Mouse (Mus musculus) embryonic facial prominence, embryonic 13.5 days (tissue): Measurements from ENCODE around the gene Gm45711. TPM values are rescaled to one million over a fixed set of nuclear protein-coding genes. Genes with fewer than 3 reads are reported as not detected.

Experiments
- ATAC-seq: fragments of 200-750 bp; cut with Nextera tagmentation; 2 replicates; pipeline ENCODE4 v1.8.0; 2017; ENCODE audit warnings: low read depth; ENCODE audit not compliant: insufficient number of reproducible peaks, insufficient read depth, low FRiP score, low TSS enrichment
- H3K27ac ChIP-seq: fragments of 300-500 bp; sonication (generic); 2 replicates; pipeline ENCODE4 v1.5.1; 2015; ENCODE audit warnings: moderate library complexity, mild to moderate bottlenecking, inconsistent platforms
- H3K27me3 ChIP-seq: fragments of 300-500 bp; sonication (generic); 2 replicates; pipeline ENCODE4 v1.6.1; 2015; ENCODE audit warnings: mild to moderate bottlenecking, inconsistent platforms
- H3K36me3 ChIP-seq: fragments of 300-500 bp; sonication (generic); 2 replicates; pipeline ENCODE4 v1.6.1; 2015; ENCODE audit warnings: mild to moderate bottlenecking, inconsistent platforms
- H3K4me1 ChIP-seq: fragments of 300-500 bp; sonication (generic); 2 replicates; pipeline ENCODE4 v1.6.1; 2015; ENCODE audit warnings: inconsistent platforms
- H3K4me2 ChIP-seq: fragments of 300-500 bp; sonication (generic); 2 replicates; pipeline ENCODE4 v1.6.1; 2015; ENCODE audit warnings: moderate library complexity, mild to moderate bottlenecking, inconsistent platforms
- H3K4me3 ChIP-seq: fragments of 300-500 bp; sonication (generic); 2 replicates; pipeline ENCODE4 v1.5.1; 2015; ENCODE audit warnings: mild to moderate bottlenecking, inconsistent platforms
- H3K9ac ChIP-seq: fragments of 300-500 bp; sonication (generic); 2 replicates; pipeline ENCODE4 v1.6.1; 2015; ENCODE audit warnings: mild to moderate bottlenecking, inconsistent platforms
- H3K9me3 ChIP-seq: fragments of 300-500 bp; sonication (generic); 2 replicates; pipeline ENCODE4 v1.6.1; 2016; ENCODE audit warnings: inconsistent platforms
- WGBS: fragments of 180-500 bp; shearing (Covaris S2); methylation state at CpG from one replicate; pipeline ENCODE4 v1.1.7; 2015; ENCODE audit warnings: mixed read lengths; 5-methylcytosine and 5-hydroxymethylcytosine counted together
- polyA plus RNA-seq: library from polyadenylated mRNA; unstranded; fragments of >200 nt; fragmentation: Nextera tagmentation; extraction: Ambion mirVana; gene quantifications from 2 replicates; pipeline ENCODE4 v1.2.1, GENCODE M21; 2015

Gene Gm45711
- polyA plus RNA-seq, 1 experiment from 2014 or later, result not detected

GRCm38 (mm10) chr8:104232039-104232438, 77.8 kb downstream of the Gm45711 start:
- WGBS, result 95% methylated on average over 4 of the region's 4 CpGs
- H3K36me3 ChIP-seq, result peaks cover 85% of the 10 kb centered on the region
- no peaks in the 10 kb centered on the region for H3K9me3 ChIP-seq

More at GRCm38 (mm10) chr8:104232039-104232438, 77.8 kb downstream of the Gm45711 start:
- H3K9ac ChIP-seq, result no peak overlapping the region
- no peak overlapping the region for H3K4me2 ChIP-seq
- no peaks in the 10 kb centered on the region for H3K4me1 ChIP-seq
- no peak overlapping the region for H3K4me3 ChIP-seq
- no peak for ATAC-seq
- no peak overlapping the region for H3K27ac ChIP-seq
- H3K27me3 ChIP-seq, result no peaks in the 10 kb centered on the region

Other genes with a start within 250 kb of the Gm45711 start
- gene Cdh5, start 208.5 kb downstream of the Gm45711 start, polyA plus RNA-seq, result 25.1 and 28.3 TPM in 2 replicates
- 1.0 and 1.4 TPM in 2 replicates for gene Bean1, start 139.6 kb downstream of the Gm45711 start, polyA plus RNA-seq
- gene Tk2, start 61.5 kb downstream of the Gm45711 start, polyA plus RNA-seq, result 19.8 and 21.7 TPM in 2 replicates
- 65.1 and 69.5 TPM in 2 replicates for gene Cklf, start 59.2 kb downstream of the Gm45711 start, polyA plus RNA-seq
- not detected in 2 replicates for gene Cmtm2a, start 16.9 kb downstream of the Gm45711 start, polyA plus RNA-seq
- not detected in 2 replicates for gene Cmtm1, start 64 bp upstream of the Gm45711 start, polyA plus RNA-seq
- not detected in 2 replicates for gene Gm11020, start 11.5 kb upstream of the Gm45711 start, polyA plus RNA-seq
- gene Cmtm2b, start 12.1 kb upstream of the Gm45711 start, polyA plus RNA-seq, result not detected in 2 replicates
- 174 and 185 TPM in 2 replicates for gene Cmtm3, start 29.3 kb upstream of the Gm45711 start, polyA plus RNA-seq
- gene Cmtm4, start 85.7 kb upstream of the Gm45711 start, polyA plus RNA-seq, result 3.6 and 3.7 TPM in 2 replicates
- gene Dync1li2, start 133.0 kb upstream of the Gm45711 start, polyA plus RNA-seq, result 73.0 and 74.8 TPM in 2 replicates
- gene Terb1, start 199.8 kb upstream of the Gm45711 start, polyA plus RNA-seq, result 0.39 and 0.51 TPM in 2 replicates
- gene Nae1, start 224.6 kb upstream of the Gm45711 start, polyA plus RNA-seq, result 111 TPM in 2 replicates
- gene Car7, start 224.6 kb upstream of the Gm45711 start, polyA plus RNA-seq, result 1.7 and 1.8 TPM in 2 replicates